Mouse (Mus musculus) kidney, postnatal 10 days (tissue): ENCODE data around the gene Aldh3b3.

Experiments used
- DNase-seq: peaks from one replicate; pipeline ENCODE4 v3.0.0; 2021; ENCODE audit warnings: mixed read lengths

Gene Aldh3b3

GRCm38 (mm10) chr19:4003641-4004040 is 45.2 kb downstream of the Aldh3b3 start:
- no peak for DNase-seq

GRCm38 (mm10) chr19:4004331-4004730 is 45.9 kb downstream of the Aldh3b3 start:
- DNase-seq: no peak

DNA sequence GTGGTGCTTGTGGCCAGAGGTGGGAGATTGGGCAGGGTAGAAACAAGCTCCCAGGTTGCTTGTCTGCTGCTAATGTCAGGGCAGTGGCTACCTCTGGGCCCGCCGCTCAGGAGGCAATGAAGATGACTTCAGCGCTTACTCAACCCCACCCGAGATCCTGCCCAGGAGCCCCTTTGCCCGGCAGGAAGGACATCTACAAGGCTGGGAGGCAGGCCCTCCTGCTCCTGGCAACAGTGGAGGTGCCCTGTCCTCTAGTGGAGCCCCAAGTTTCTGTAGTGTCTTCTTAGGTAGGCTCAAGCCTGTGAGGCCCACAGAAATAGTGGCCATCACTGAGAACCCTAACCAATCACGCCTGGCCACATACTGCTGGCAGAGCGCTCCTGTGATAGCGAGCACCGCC is 46.6 kb downstream of the Aldh3b3 start:
- DNase-seq: no peak

GRCm38 (mm10) chr19:4005971-4006370 is 47.5 kb downstream of the Aldh3b3 start:
- DNase-seq: no peak

DNA sequence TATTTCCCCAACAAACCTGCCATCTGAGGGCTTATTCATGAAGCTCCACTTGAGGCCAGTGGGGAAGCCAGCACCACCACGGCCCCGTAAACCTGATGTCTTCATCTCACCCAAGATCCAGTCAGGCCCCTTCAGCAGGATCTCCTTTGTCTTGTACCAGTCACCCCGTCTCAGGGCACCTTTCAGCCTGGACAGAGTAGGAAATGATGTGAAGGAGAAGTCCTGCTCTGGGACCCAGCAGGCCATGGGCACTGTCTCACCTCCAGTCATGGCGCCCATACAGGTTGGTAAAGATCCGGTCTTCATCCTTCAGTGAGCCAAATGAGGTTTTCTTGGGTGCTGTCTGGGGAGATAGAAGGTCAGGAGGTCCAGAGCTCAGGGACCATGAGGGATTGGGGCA is 52.6 kb downstream of the Aldh3b3 start:
- no peak for DNase-seq

DNA sequence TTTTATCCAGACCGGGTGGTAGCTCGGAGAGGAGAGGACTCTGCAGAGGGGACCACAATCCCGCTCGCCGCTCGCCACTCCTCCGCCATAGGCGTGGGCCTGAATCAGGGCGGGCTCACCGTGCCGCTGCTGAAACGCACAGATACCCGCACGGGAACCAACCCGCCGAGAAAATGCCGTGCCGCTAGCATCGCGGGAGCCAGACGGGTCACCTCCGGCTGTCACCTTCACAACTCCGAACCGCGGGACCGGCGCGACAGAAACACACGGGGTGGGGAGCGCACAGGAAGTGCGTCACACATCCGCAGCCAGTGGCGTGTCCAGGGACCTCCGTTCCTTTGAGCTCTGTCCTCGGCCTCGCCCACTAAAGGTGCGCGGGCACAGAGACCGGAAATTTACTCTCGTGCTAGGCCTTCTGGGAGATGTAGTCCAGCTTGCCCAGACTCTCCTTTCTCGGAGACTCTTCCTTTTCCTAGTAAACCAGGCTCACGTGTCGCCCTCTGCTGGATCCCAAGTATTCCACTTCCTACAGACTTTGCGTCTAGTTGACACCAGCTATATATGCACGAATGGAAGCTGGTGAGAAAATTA is 54.1 kb downstream of the Aldh3b3 start, which contains the start of gene Ndufv1:
Gene Ndufv1, minus strand, starts transcription at position 375 of the 591 bp plus-strand sequence.
- DNase-seq: peak; percentile 98

DNA sequence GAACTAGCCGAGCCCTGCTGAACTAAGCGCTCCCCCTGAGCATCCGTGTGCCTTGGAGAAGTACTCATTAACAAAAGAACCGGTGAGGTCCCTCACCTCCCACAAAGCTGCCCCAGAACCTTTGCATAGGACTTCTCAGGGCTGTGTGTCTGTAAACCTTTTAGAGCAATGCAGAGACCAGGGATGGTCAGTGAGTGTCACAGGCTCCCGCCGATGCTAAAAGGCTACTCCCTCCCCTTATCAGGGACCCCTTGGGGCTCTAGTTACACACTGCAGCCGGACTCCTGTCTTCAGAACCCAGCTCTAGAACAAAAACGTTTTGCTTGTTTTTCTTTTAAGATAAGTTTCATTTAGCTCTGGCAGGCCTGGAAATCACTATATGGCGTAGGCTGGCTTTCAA is 54.6 kb downstream of the Aldh3b3 start:
- no peak for DNase-seq

DNA sequence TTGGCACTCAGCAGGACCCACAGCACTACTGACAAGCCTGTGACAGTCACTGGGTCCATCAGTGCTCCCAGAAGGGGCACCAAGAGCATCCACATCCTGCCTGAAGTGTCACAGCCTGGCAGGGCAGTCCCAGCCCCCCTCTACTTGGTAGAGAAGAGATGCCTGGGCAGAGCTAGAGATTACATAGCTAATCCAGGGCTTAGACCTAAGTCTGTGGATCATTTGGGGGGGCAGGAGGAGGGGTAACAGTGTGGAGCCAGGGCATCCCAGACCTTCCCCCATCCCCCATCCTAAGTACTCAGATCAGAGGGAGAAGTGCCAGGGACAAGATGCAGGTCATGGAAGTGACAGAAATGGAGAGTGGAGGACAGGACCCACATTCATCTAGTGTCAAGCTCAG is 56.4 kb downstream of the Aldh3b3 start:
- DNase-seq: no peak

DNA sequence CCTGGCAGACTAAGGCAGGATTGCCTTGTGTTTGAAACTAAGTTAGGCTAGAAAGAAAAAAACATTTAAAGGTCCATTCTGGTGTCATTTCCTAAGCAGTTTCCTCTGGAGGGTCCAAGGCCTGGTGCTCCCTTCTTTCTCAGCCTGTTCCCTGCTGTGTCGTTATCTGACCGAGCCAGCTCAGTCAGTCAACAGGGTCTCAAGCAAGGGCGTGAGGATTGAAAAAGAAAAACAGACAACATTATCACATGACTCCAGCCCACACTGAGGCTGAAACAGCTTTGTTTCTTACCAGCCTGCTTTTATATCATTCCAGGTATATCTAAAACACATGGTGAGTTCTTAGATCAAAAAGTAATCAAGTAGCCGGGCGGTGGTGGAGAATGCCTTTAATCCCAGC is 57.2 kb downstream of the Aldh3b3 start:
- no peak for DNase-seq

DNA sequence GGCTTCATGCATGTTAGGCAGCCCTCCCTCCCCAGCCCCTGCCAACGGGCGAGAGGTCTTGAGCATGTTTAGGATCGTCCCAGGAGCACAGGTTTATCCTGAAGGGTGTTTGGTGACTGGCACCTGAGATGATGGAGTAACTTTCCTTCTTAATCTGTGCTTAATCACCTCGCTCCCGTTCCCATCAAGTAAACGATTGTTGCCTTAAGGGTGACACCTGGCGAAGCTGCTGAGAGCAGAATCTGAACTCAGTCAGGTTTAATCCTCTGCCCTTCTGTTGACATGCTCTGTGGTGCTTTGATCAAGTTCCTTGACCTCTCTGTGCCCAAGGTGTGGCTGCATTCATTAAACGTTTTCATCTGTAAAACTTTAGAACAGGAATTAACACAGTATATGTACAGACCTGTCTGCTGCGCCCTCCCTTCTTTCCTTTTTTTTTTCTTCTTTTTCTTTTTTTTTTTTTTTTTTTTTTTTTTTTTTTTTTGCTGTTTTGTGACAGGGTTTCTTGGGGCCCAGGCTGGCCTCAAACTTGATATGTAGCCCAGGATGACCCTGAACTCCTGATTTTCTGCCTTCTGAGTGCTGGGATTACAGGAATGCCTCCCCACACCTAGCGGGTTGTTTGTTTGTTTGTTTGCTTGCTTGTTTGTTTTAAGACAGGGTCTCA is 59.6 kb downstream of the Aldh3b3 start:
- no peak for DNase-seq

- DNase-seq: peak; percentile 89
Observed at GRCm38 (mm10) chr19:4018743-4019583, 60.5 kb downstream of the Aldh3b3 start.
